Mouse (Mus musculus): ENCODE measurements around the gene Tmed8. TPM values are rescaled to one million over a fixed set of nuclear protein-coding genes. Genes with fewer than 3 reads are reported as not detected.
"Not testable (repeated sequence)": the region's sequence is repeated elsewhere in the genome, so short reads cannot be mapped to it uniquely, and the experiment has no call there.

The Tmed8 gene
- polyA plus RNA-seq, 1 experiment from 2014 or later = 3.8 TPM

- no peak overlapping the region for H3K4me3 ChIP-seq (replicated peaks)
- peaks cover 6% of the 10 kb centered on the region for H3K4me1 ChIP-seq (replicated peaks)
- no peak overlapping the region; the same call in 1 of the 2 replicates for H3K9ac ChIP-seq (replicated peaks)
- no peaks in the 10 kb centered on the region for H3K9me3 ChIP-seq
- no peak for ATAC-seq (ENCODE audit: insufficient number of reproducible peaks, insufficient read depth, low FRiP score, low TSS enrichment, low read depth)
- WGBS = 77% methylated on average over 7 of the region's 7 CpGs
- H3K27ac ChIP-seq = no peak overlapping the region
- H3K36me3 ChIP-seq = peaks cover 25% of the 10 kb centered on the region
- no peaks in the 10 kb centered on the region for H3K27me3 ChIP-seq
- no peak overlapping the region for H3K4me2 ChIP-seq
Measured at GRCm38 (mm10) chr12:87158099-87158498, 42.2 kb downstream of the Tmed8 start.

DNA sequence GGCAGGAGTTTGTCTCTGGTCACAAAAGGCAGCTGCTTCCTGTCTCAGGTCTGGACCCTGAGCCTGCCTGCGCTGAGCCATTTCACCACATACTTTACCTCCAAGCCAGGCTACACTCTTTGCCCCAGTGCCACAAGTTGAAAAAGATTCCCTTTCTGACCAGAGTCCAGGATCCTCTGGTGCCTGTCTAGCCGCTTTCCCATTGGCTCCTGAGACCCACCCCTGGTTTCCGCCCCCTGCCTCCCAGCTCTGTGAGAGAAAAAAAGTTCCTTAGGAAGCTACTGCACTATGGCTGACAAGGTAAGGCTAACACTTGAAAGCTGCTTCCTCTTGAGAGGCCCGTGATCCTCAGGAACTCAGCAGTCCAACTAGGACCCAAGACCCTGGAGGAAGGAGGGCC is 42.9 kb downstream of the Tmed8 start:
- ATAC-seq (ENCODE audit: insufficient number of reproducible peaks, insufficient read depth, low FRiP score, low TSS enrichment, low read depth) = no peak

DNA sequence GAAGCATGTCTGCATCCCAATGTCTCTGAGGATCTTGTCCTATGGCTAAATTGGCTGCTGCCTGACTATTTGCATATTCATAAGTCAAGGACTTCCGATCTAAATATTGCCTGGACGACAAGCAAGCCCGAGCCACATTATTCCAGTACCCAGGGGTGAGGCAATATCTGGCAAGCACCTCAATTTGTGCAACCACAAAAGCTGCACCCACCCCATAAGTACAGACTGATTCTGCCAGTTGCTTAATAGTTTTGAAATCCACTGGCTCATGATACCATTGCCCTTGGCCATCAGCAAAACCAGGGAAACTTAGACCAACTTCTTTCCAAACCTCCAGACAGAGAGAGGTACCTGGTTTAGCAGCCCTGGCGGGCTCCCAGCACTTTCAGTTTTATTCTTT is 45.8 kb downstream of the Tmed8 start:
- H3K27ac ChIP-seq = not testable (repeated sequence)

More for the DNA sequence above, 42.9 kb downstream of the Tmed8 start:
- Histone ChIP-seq H3K27ac (no peak overlapping the region), H3K4me3 (replicated peaks) (no peak overlapping the region), H3K9ac (replicated peaks) (no peak overlapping the region; the same call in 1 of the 2 replicates), H3K4me2 (no peak overlapping the region), H3K27me3 (no peaks in the 10 kb centered on the region), H3K4me1 (replicated peaks) (peaks cover 6% of the 10 kb centered on the region), H3K36me3 (peaks cover 18% of the 10 kb centered on the region), H3K9me3 (peaks cover 4% of the 10 kb centered on the region; the same call in 1 of the 2 replicates)
- WGBS = 56% methylated on average over 4 of the region's 4 CpGs

GRCm38 (mm10) chr12:87149471-87149870 is 50.8 kb downstream of the Tmed8 start:
- Histone ChIP-seq H3K9me3 (peaks cover 6% of the 10 kb centered on the region; the same call in 1 of the 2 replicates), H3K27ac (no peak overlapping the region), H3K4me3 (replicated peaks) (no peak overlapping the region), H3K27me3 (no peaks in the 10 kb centered on the region), H3K4me2 (no peak overlapping the region), H3K9ac (replicated peaks) (no peak overlapping the region), H3K36me3 (peaks cover 8% of the 10 kb centered on the region; the same call in 1 of the 2 replicates), H3K4me1 (replicated peaks) (peaks cover 15% of the 10 kb centered on the region)
- 97% methylated on average over 5 of the region's 5 CpGs for WGBS
- no peak for ATAC-seq (ENCODE audit: insufficient number of reproducible peaks, insufficient read depth, low FRiP score, low TSS enrichment, low read depth)

More for the DNA sequence above, 45.8 kb downstream of the Tmed8 start:
- H3K9me3 ChIP-seq; ATAC-seq (ENCODE audit: insufficient number of reproducible peaks, insufficient read depth, low FRiP score, low TSS enrichment, low read depth); H3K9ac ChIP-seq (replicated peaks); H3K4me1 ChIP-seq (replicated peaks); H3K4me2 ChIP-seq; H3K4me3 ChIP-seq (replicated peaks); H3K27me3 ChIP-seq: not testable (repeated sequence)
- peaks cover 16% of the 10 kb centered on the region for H3K36me3 ChIP-seq
- 91% methylated on average over 4 of the region's 4 CpGs for WGBS

DNA sequence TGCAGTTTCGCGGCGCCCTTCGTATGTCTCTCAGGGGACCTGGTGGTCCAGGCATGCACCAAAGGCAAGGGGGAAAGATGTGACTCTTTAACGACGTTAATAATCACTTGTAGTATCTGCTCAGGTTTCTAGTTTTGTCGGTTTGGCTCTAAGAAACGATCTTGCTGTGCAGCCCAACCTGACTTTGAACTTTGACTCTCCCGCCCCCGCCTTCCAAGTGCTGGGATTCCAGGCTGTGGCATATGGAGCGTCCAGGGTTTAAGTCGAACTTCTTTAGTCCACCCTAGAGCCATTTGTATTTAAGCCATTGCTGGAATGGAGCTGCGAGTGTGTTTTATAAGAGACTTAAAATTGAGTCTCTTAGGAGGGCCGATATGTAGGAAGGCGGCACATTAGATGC is 52.1 kb downstream of the Tmed8 start:
- Histone ChIP-seq H3K9ac (replicated peaks) (peak overlapping the region; percentile 54), H3K36me3 (peaks cover 8% of the 10 kb centered on the region; the same call in 1 of the 2 replicates), H3K4me3 (replicated peaks) (peak overlapping the region; percentile 82), H3K9me3 (peaks cover 6% of the 10 kb centered on the region; the same call in 1 of the 2 replicates), H3K27me3 (no peaks in the 10 kb centered on the region), H3K4me2 (peak overlapping the region; percentile 73), H3K27ac (peak overlapping the region; percentile 97), H3K4me1 (replicated peaks) (peaks cover 15% of the 10 kb centered on the region)
- no peak for ATAC-seq (ENCODE audit: insufficient number of reproducible peaks, insufficient read depth, low FRiP score, low TSS enrichment, low read depth)
- 18% methylated on average over 15 of the region's 15 CpGs for WGBS

DNA sequence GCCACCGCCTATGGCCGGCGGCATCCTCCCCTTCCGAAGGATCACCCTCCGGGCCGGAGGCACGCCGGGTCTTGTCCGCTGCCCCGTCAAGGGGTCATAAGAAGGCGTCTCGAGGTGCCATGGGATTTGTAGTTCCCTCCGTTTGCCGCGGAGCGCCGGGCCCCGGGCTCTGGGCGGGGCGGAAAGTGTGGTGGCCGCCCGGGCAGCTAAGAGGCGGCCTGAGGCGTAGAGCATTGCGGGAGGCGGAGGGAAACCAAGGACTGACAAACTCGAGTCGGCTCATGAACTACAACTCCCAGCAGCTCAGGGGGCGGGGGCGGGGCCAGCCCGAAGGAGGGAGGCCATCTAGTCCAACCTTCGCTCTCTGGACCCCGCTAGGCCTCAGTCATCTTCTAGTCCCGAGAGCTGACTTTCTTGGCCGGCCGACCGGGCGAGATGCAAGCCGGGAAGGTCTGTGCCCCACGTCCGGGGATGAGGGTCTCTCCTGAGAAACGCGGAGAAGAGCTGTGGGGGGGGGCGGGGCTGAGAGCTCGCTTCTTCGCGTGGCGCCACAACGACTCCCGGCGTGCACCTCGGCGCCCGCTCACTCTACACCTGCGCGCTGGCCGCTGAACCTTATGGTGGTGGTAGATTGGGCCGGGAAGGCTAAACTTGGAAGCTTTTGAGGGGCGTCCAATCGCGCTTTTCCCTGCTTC is 52.7 kb downstream of the Tmed8 start, which contains the start of gene Pomt2:
Gene Pomt2, minus strand, starts transcription at position 574 of the 695 bp plus-strand sequence.
- H3K9me3 ChIP-seq = peaks cover 3% of the 10 kb centered on the region; the same call in 1 of the 2 replicates
- peak within 1 kb of the TSS; percentile 97 for H3K27ac ChIP-seq
- H3K4me3 ChIP-seq (replicated peaks) = peak within 1 kb of the TSS; percentile 82
- H3K36me3 ChIP-seq = peaks cover 8% of the 10 kb centered on the region; the same call in 1 of the 2 replicates
- H3K27me3 ChIP-seq = no peaks in the 10 kb centered on the region
- H3K4me1 ChIP-seq (replicated peaks) = peaks cover 15% of the 10 kb centered on the region
- peak within 1 kb of the TSS; percentile 54 for H3K9ac ChIP-seq (replicated peaks)
- H3K4me2 ChIP-seq = peak within 1 kb of the TSS; percentile 73
- peak; percentile 97 for ATAC-seq (ENCODE audit: insufficient number of reproducible peaks, insufficient read depth, low FRiP score, low TSS enrichment, low read depth)
- under 1% methylated on average over 60 of the region's 61 CpGs for WGBS

DNA sequence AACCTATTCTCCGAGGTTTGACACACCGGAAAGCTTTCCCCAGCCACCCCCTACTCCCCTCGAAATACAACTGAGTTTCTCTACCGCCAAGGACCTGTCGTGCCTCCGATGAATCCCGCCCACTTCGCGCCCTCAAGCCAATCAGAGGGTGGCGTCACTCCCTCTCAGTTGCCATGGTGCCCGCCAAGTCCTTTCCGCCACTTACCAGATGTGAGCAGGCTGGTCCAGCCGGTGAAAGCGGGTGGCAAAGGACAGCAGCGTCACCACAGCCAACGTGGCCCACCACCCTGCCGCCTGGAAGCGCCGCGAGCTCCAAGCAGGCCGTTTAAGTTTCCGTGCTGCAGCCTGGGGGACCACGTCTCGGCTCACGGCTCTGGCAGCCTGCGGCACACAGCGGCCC is 53.3 kb downstream of the Tmed8 start, which contains the start of gene Gstz1:
Gene Gstz1, plus strand, starts transcription at position 200 of the 400 bp plus-strand sequence.
- WGBS = under 1% methylated on average over 27 of the region's 27 CpGs
- H3K27ac ChIP-seq = peak within 1 kb of the TSS; percentile 97
- H3K27me3 ChIP-seq = no peaks in the 10 kb centered on the region
- peak within 1 kb of the TSS; percentile 82 for H3K4me3 ChIP-seq (replicated peaks)
- peak within 1 kb of the TSS; percentile 73 for H3K4me2 ChIP-seq
- H3K36me3 ChIP-seq = peaks cover 8% of the 10 kb centered on the region; the same call in 1 of the 2 replicates
- ATAC-seq (ENCODE audit: insufficient number of reproducible peaks, insufficient read depth, low FRiP score, low TSS enrichment, low read depth) = peak; percentile 86
- peak within 1 kb of the TSS; percentile 54 for H3K9ac ChIP-seq (replicated peaks)
- no peaks in the 10 kb centered on the region for H3K9me3 ChIP-seq
- peaks cover 15% of the 10 kb centered on the region for H3K4me1 ChIP-seq (replicated peaks)

DNA sequence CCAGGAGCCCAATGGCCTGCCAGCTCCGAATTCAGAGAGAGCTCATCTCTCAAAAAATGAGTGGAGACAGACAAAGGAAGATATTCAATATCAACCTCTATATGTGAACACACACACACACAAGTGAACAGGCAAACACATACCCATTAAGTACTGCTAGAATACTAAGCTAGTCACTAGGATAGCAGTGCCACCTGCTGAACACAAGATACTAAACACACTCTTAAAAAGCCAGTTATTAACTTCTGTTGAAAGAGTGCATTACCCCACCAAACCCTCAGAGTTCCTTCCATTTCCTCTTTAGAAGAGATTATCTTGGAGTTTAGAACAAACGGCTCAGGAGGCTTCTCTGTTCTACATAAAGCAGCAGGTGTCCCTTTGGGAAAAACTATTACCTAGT is 58.1 kb downstream of the Tmed8 start:
- peaks cover 9% of the 10 kb centered on the region; the same call in 1 of the 2 replicates for H3K36me3 ChIP-seq
- WGBS = 69% methylated on average over 2 of the region's 2 CpGs

DNA sequence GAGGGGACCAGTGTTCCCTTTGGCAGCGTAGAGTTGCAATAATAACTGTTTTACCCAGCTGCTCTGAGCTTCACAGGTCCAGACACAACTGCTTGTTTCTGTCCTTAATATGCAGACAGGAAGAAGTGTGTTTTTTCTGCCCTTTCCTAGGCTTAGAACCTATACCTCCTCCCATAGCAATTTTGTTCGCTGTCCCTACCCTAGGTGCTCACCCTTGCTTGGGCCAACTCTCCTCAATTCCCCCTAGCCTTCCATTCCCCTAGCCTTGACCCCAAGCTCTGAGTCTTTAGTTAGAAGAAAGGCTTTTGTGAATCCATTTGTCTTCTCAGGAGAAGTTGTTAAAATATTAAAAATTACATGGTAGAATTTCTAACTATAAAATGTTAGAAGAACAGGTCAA is 61.5 kb downstream of the Tmed8 start:
- Histone ChIP-seq H3K27me3 (no peaks in the 10 kb centered on the region), H3K4me1 (replicated peaks) (no peaks in the 10 kb centered on the region), H3K27ac (no peak overlapping the region), H3K9ac (replicated peaks) (no peak overlapping the region), H3K4me3 (replicated peaks) (no peak overlapping the region), H3K9me3 (no peaks in the 10 kb centered on the region), H3K4me2 (no peak overlapping the region), H3K36me3 (peaks cover 36% of the 10 kb centered on the region; the same call in 1 of the 2 replicates)
- ATAC-seq (ENCODE audit: insufficient number of reproducible peaks, insufficient read depth, low FRiP score, low TSS enrichment, low read depth) = no peak
- WGBS = 62% methylated on average over 2 of the region's 2 CpGs

More for the DNA sequence above, 58.1 kb downstream of the Tmed8 start:
- no peak overlapping the region for H3K27ac ChIP-seq
- H3K4me1 ChIP-seq (replicated peaks) = peaks cover 8% of the 10 kb centered on the region
- H3K9ac ChIP-seq (replicated peaks) = no peak overlapping the region
- H3K4me3 ChIP-seq (replicated peaks) = no peak overlapping the region
- no peaks in the 10 kb centered on the region for H3K27me3 ChIP-seq
- H3K4me2 ChIP-seq = no peak overlapping the region
- no peaks in the 10 kb centered on the region for H3K9me3 ChIP-seq
- no peak for ATAC-seq (ENCODE audit: insufficient number of reproducible peaks, insufficient read depth, low FRiP score, low TSS enrichment, low read depth)

- H3K36me3 ChIP-seq = peaks cover 39% of the 10 kb centered on the region
- no peak overlapping the region for H3K9ac ChIP-seq (replicated peaks)
- ATAC-seq (ENCODE audit: insufficient number of reproducible peaks, insufficient read depth, low FRiP score, low TSS enrichment, low read depth) = no peak
- H3K4me3 ChIP-seq (replicated peaks) = no peak overlapping the region
- H3K27ac ChIP-seq = 0 out of 2 replicates have a peak overlapping the region, but pooled peaks have one; percentile 17
- no peaks in the 10 kb centered on the region for H3K27me3 ChIP-seq
- no peaks in the 10 kb centered on the region for H3K4me1 ChIP-seq (replicated peaks)
- 93% methylated on average over 2 of the region's 2 CpGs for WGBS
- H3K9me3 ChIP-seq = no peaks in the 10 kb centered on the region
- H3K4me2 ChIP-seq = no peak overlapping the region
Measured at GRCm38 (mm10) chr12:87138342-87138701, 61.9 kb downstream of the Tmed8 start.

GRCm38 (mm10) chr12:87137439-87138341 is 62.6 kb downstream of the Tmed8 start:
- H3K36me3 ChIP-seq = peaks cover 41% of the 10 kb centered on the region
- no peak overlapping the region for H3K4me2 ChIP-seq
- no peaks in the 10 kb centered on the region for H3K4me1 ChIP-seq (replicated peaks)
- ATAC-seq (ENCODE audit: insufficient number of reproducible peaks, insufficient read depth, low FRiP score, low TSS enrichment, low read depth) = no peak
- no peak overlapping the region for H3K9ac ChIP-seq (replicated peaks)
- H3K27ac ChIP-seq = 0 out of 2 replicates have a peak overlapping the region, but pooled peaks have one; percentile 17
- H3K9me3 ChIP-seq = no peaks in the 10 kb centered on the region
- no peaks in the 10 kb centered on the region for H3K27me3 ChIP-seq
- no peak overlapping the region for H3K4me3 ChIP-seq (replicated peaks)
- WGBS = 90% methylated on average over 15 of the region's 15 CpGs
